Mouse (Mus musculus) thymus, adult 2 months (tissue): Measurements from ENCODE around the gene Ubl5.

ENCODE experiments used
- CTCF ChIP-seq: fragments of 200-500 bp; IDR thresholded peaks from 2 replicates; pipeline ENCODE4 v1.5.1; 2012; ENCODE audit warnings: mild to moderate bottlenecking, control low read depth, low read length, moderate library complexity, borderline replicate concordance; ENCODE audit not compliant: control insufficient read depth, poor library complexity, insufficient read depth; ENCODE audit errors: extremely low read depth
- POLR2A ChIP-seq: fragments of 200-500 bp; IDR thresholded peaks from 2 replicates; pipeline ENCODE4 v1.6.1; 2012; ENCODE audit warnings: mild to moderate bottlenecking, low read length, control low read depth, moderate library complexity; ENCODE audit not compliant: control insufficient read depth, poor library complexity, insufficient read depth; ENCODE audit errors: extremely low read depth

- peak; percentile 76; the same call in 1 of the 2 replicates for TF ChIP-seq POLR2A
- 0 out of 2 replicates have a peak, but pooled peaks have one; percentile 26 for TF ChIP-seq CTCF
Measured at GRCm38 (mm10) chr9:20642101-20642895, at the start of gene Ubl5.
